Mouse (Mus musculus): ENCODE measurements around the gene Ngly1. TPM values are rescaled to one million over a fixed set of nuclear protein-coding genes. Genes with fewer than 3 reads are reported as not detected.
A peak's percentile ranks its signal among the peaks of the same experiment; 100 is the strongest.

Ngly1 gene
- total and polyA plus RNA-seq, 3 experiments, result 19.2 to 31.2 (median 30.7) TPM

DNA sequence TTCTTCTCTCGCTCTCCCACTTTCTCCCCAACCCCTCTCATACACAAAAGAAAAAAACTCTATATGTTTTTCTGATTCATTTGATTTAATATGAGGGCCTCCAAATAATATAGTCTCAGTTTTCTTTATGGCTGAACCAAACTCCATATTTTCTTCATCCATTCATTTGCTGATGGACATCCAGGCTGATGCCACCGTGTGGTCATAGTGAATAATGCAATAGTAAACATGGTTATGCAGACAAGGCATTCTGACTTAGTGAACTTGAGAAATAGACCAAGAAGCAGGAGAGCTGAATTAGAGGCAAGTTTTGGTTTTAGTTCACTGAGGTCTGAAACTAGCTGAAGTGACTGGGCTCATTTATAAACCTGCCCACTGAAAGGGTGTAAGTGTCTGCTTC lies 30.1 kb upstream of the Ngly1 start:
- 53% methylated on average over 2 of the region's 2 CpGs for WGBS
- no peak overlapping the region for H3K4me3 ChIP-seq
- H3K79me2 ChIP-seq (replicated peaks; ENCODE audit: control insufficient read depth, insufficient read depth, low read length), result no peaks in the 10 kb centered on the region
- H3K27me3 ChIP-seq (ENCODE audit: control insufficient read depth, insufficient read depth, low read length), result no peaks in the 10 kb centered on the region
- intact Hi-C loops (cut with DNase I), result no loop called here
- no peaks in the 10 kb centered on the region for H3K4me1 ChIP-seq (ENCODE audit: control insufficient read depth, insufficient read depth, low read length)
- no peak overlapping the region for H3K27ac ChIP-seq
- peak; percentile 82 for TF ChIP-seq CTCF (IDR thresholded peaks at IDR 0.05)
- TF ChIP-seq EP300 (IDR thresholded peaks at IDR 0.05; ENCODE audit: insufficient read depth, low read depth, low read length), result no peak
- DNase-seq, result no peak
- no peak overlapping the region for H3K9ac ChIP-seq (ENCODE audit: low read depth, low read length)
- no peaks in the 10 kb centered on the region for H3K36me3 ChIP-seq (ENCODE audit: control insufficient read depth, insufficient read depth, low read length)

DNA sequence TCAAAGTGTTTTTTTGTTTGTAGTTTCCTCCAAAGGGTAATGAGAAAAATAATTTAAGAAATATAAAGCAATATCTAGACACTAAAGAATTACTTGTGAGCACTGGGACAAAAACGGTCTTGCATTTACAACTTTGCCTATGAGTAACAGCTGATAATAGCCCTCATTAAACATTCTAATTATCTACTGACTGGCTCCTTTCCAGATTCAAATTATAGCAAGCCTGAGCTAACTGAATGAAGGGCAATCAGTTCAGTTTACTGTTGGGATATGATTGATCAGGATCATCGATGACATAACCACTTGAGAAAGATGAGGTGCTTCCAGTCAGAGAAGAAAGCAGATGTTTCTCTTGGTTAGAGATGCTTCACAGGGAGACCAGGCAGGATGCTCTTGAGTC lies 19.7 kb upstream of the Ngly1 start:
- WGBS, result 77% methylated on average over 2 of the region's 2 CpGs
- DNase-seq, result no peak
- H3K27ac ChIP-seq, result no peak overlapping the region
- H3K79me2 ChIP-seq (replicated peaks; ENCODE audit: control insufficient read depth, insufficient read depth, low read length), result no peaks in the 10 kb centered on the region
- no peaks in the 10 kb centered on the region for H3K4me1 ChIP-seq (ENCODE audit: control insufficient read depth, insufficient read depth, low read length)
- no peaks in the 10 kb centered on the region for H3K36me3 ChIP-seq (ENCODE audit: control insufficient read depth, insufficient read depth, low read length)
- no peaks in the 10 kb centered on the region for H3K27me3 ChIP-seq (ENCODE audit: control insufficient read depth, insufficient read depth, low read length)
- intact Hi-C loops (cut with DNase I), result no loop called here
- TF ChIP-seq CTCF (IDR thresholded peaks at IDR 0.05) (no peak), EP300 (IDR thresholded peaks at IDR 0.05; ENCODE audit: insufficient read depth, low read depth, low read length) (no peak), POLR2A (IDR thresholded peaks at IDR 0.05; ENCODE audit: insufficient read depth, low read depth, low read length) (no peak)
- no peak overlapping the region for H3K9ac ChIP-seq (ENCODE audit: low read depth, low read length)
- no peak overlapping the region for H3K4me3 ChIP-seq

DNA sequence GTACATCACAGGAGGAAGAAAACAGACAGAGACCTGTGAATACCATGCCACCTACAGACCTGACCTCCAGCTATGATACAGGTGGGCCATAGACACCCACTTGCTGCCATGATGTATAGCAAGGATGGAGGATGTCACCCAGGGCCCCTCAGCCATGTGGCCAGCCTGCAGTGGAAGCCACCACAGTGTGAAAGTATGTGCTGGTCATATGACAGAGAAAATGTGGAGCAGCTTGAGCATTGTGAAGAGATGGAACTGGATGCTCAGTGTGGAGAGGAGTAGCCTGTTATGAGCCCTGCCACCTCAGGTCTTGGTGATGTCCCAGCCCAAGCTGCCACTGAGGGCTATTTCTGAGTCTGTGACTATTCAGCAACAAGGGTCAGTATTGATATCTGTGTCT lies 18.5 kb upstream of the Ngly1 start:
- Histone ChIP-seq H3K79me2 (replicated peaks; ENCODE audit: control insufficient read depth, insufficient read depth, low read length) (no peaks in the 10 kb centered on the region), H3K9ac (ENCODE audit: low read depth, low read length) (no peak overlapping the region), H3K27ac (no peak overlapping the region), H3K4me1 (ENCODE audit: control insufficient read depth, insufficient read depth, low read length) (no peaks in the 10 kb centered on the region), H3K36me3 (ENCODE audit: control insufficient read depth, insufficient read depth, low read length) (no peaks in the 10 kb centered on the region), H3K4me3 (no peak overlapping the region), H3K27me3 (ENCODE audit: control insufficient read depth, insufficient read depth, low read length) (no peaks in the 10 kb centered on the region)
- intact Hi-C loops (cut with DNase I), result no loop called here
- DNase-seq, result no peak
- TF ChIP-seq CTCF (IDR thresholded peaks at IDR 0.05) (no peak), EP300 (IDR thresholded peaks at IDR 0.05; ENCODE audit: insufficient read depth, low read depth, low read length) (no peak), POLR2A (IDR thresholded peaks at IDR 0.05; ENCODE audit: insufficient read depth, low read depth, low read length) (no peak)

DNA sequence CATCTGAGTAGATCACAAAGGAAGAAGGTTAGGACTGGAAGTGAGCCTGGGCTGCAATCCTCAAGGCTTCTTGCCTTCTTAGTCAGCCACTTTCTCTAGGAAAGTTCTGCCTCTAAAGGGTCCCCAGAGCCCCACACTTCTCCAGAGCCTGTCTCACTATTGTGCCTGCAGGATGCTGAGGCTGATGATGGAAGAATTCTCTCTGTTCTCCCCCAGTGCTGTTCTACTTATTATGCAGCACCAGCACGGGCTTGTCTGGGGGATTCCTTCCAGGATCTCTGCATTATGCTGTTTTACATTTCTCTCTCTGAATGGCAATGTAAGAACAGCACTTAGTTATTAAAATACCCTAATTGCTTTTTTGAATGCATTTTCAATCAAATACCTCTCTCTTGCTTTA lies 15.6 kb upstream of the Ngly1 start:
- WGBS, result 59% methylated on average over 1 of the region's 1 CpGs
- H3K27ac ChIP-seq, result no peak overlapping the region

DNA sequence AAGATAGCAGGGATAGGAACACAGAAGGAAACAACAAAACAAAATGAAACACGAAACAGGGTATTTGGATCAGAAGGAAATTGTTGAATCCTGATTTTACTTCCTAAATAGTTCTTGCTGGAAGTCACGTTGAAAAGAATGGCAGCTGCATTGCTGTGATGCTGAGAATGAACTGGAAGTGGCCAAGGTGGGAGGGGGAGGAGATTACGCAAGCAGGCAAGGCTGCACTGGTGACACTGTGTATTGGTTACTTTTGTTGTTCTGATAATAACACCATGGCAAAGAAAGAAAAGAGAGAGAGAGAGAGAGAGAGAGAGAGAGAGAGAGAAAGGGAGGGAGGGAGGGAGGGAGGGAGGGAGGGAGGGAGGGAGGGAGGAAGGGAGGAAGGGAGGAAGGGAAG lies 12.6 kb upstream of the Ngly1 start:
- 67% methylated on average over 3 of the region's 3 CpGs for WGBS
- no peaks in the 10 kb centered on the region for H3K79me2 ChIP-seq (replicated peaks; ENCODE audit: control insufficient read depth, insufficient read depth, low read length)
- intact Hi-C loops (cut with DNase I), result no loop called here

More for the DNA sequence above, 15.6 kb upstream of the Ngly1 start:
- Histone ChIP-seq H3K4me3 (no peak overlapping the region), H3K79me2 (replicated peaks; ENCODE audit: control insufficient read depth, insufficient read depth, low read length) (no peaks in the 10 kb centered on the region), H3K4me1 (ENCODE audit: control insufficient read depth, insufficient read depth, low read length) (no peaks in the 10 kb centered on the region), H3K36me3 (ENCODE audit: control insufficient read depth, insufficient read depth, low read length) (no peaks in the 10 kb centered on the region), H3K9ac (ENCODE audit: low read depth, low read length) (no peak overlapping the region), H3K27me3 (ENCODE audit: control insufficient read depth, insufficient read depth, low read length) (no peaks in the 10 kb centered on the region)
- no peak for DNase-seq
- intact Hi-C loops (cut with DNase I), result no loop called here
- TF ChIP-seq EP300 (IDR thresholded peaks at IDR 0.05; ENCODE audit: insufficient read depth, low read depth, low read length), result no peak
- TF ChIP-seq CTCF (IDR thresholded peaks at IDR 0.05), result no peak
- no peak for TF ChIP-seq POLR2A (IDR thresholded peaks at IDR 0.05; ENCODE audit: insufficient read depth, low read depth, low read length)

DNA sequence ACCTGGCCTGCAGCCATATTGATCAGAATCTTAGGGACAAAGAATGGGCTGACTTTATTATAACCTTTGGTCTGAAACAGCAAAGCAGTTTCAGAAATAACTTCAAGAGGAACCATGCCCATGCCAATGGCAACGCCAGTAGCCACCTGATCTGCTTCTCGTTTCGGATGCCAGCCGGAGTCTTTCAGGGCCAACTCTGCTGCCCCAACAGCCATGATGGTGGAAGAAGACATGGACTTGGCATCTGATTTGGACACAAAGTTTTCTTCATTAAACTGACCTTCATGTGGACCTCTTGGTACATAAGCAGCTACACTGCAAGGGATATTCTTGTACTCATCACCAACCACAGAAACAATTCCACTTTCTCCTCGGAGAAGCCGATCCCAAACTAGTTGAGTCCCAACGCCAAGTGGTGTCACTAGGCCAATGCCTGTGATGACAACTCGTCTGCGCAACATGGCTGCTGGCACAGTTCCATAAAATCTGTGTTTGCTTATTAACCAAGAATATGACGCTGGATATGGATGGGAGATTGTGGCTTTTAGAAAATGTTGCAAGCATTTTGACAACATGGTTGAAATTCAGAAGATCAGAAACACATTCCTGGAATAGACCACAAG lies 6.8 kb upstream of the Ngly1 start:
- TF ChIP-seq CTCF (IDR thresholded peaks at IDR 0.05), result no peak
- no peak for TF ChIP-seq EP300 (IDR thresholded peaks at IDR 0.05; ENCODE audit: insufficient read depth, low read depth, low read length)
- no peak for TF ChIP-seq POLR2A (IDR thresholded peaks at IDR 0.05; ENCODE audit: insufficient read depth, low read depth, low read length)
- Histone ChIP-seq H3K4me3 (peak overlapping the region; percentile 66), H3K9ac (ENCODE audit: low read depth, low read length) (no peak overlapping the region), H3K4me1 (ENCODE audit: control insufficient read depth, insufficient read depth, low read length) (no peaks in the 10 kb centered on the region), H3K27ac (peak overlapping the region; percentile 90), H3K79me2 (replicated peaks; ENCODE audit: control insufficient read depth, insufficient read depth, low read length) (no peaks in the 10 kb centered on the region), H3K27me3 (ENCODE audit: control insufficient read depth, insufficient read depth, low read length) (no peaks in the 10 kb centered on the region), H3K36me3 (ENCODE audit: control insufficient read depth, insufficient read depth, low read length) (peaks cover 3% of the 10 kb centered on the region)
- no peak for DNase-seq
- 90% methylated on average over 10 of the region's 10 CpGs for WGBS
- intact Hi-C loops (cut with DNase I), result loop anchor here (2.0 kb wide), 1 partner anchor 138 kb away; no protein-coding TSS in a partner anchor

More for the DNA sequence above, 12.6 kb upstream of the Ngly1 start:
- Histone ChIP-seq H3K4me1 (ENCODE audit: control insufficient read depth, insufficient read depth, low read length) (no peaks in the 10 kb centered on the region), H3K27ac (no peak overlapping the region), H3K9ac (ENCODE audit: low read depth, low read length) (no peak overlapping the region), H3K36me3 (ENCODE audit: control insufficient read depth, insufficient read depth, low read length) (no peaks in the 10 kb centered on the region), H3K4me3 (no peak overlapping the region), H3K27me3 (ENCODE audit: control insufficient read depth, insufficient read depth, low read length) (no peaks in the 10 kb centered on the region)
- no peak for DNase-seq
- TF ChIP-seq POLR2A (IDR thresholded peaks at IDR 0.05; ENCODE audit: insufficient read depth, low read depth, low read length) (no peak), CTCF (IDR thresholded peaks at IDR 0.05) (no peak), EP300 (IDR thresholded peaks at IDR 0.05; ENCODE audit: insufficient read depth, low read depth, low read length) (no peak)

Measured in heart, adult 2 months (tissue).